Mouse (Mus musculus): ENCODE results near the gene Gm10638. TPM values are rescaled to one million over a fixed set of nuclear protein-coding genes. Genes with fewer than 3 reads are reported as not detected.

The Gm10638 gene
- total and polyA plus RNA-seq, 2 experiments from 2014 or later = 6.7 TPM; not detected in 1

DNA sequence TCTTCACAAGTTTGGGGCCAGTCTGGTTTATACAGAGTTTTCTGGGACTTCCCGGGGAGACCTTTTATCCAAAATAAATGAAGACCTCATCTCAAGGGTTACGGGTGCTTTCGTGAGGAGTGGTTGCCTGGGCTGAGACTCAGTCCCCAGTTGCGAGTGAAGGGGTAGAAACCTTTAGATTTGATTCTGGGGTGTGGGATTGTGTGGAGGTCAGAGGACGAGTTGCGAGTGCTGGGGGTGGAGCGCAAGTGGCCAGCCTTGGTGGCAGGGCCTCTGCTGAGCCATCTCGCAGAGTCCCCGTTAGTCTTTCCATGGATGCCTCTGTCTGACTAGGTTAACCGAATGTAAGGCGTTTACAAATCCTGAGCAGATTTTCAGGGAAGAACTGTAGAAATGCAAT lies 1.0 kb downstream of the Gm10638 start:
- no peaks in the 10 kb centered on the region for H3K36me3 ChIP-seq (ENCODE audit: insufficient read depth, low read length)
- 2% methylated on average over 11 of the region's 11 CpGs for WGBS
- H3K27me3 ChIP-seq (ENCODE audit: insufficient read depth, low read length) = no peaks in the 10 kb centered on the region
- ATAC-seq (0 out of 2 replicates have a peak, but pooled peaks have one; percentile 11), DNase-seq (ENCODE audit: low spot score) (no peak)
- no peaks in the 10 kb centered on the region for H3K9me3 ChIP-seq (ENCODE audit: low read length)
- H3K9ac ChIP-seq (replicated peaks; ENCODE audit: low read length) = peak overlapping the region; percentile 99
- H3K27ac ChIP-seq = peak overlapping the region; percentile 97
- H3K4me2 ChIP-seq (ENCODE audit: low read depth, low read length) = peak overlapping the region; percentile 80
- TF ChIP-seq CTCF (IDR thresholded peaks at IDR 0.05; ENCODE audit: low read depth) = no peak
- peak overlapping the region; percentile 93 for H3K4me3 ChIP-seq (ENCODE audit: low read length)
- H3K4me1 ChIP-seq (ENCODE audit: insufficient read depth, low read length) = 0 out of 2 replicates have a peak, but pooled peaks cover 12% of the 10 kb centered on the region

DNA sequence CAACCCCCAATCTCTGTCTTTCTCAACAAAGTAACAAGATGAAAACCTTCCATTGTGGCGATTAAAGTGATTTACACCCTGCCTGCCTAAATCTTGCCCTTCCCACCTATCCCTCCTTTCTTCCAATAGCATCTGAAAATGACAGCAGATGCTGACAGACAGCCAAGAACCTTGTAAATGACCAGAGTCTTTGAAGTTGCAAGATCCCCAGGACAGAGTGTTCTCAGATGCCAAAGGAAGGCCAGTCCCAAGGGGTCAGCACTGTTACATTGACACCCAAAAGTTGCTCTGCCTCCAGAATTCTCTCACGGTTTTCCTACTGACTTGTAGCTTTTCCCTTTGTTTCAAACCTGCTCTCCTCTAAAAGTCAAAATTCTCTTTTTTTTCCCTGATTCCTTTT lies 4.3 kb downstream of the Gm10638 start:
- Histone ChIP-seq H3K4me3 (ENCODE audit: low read length) (no peak overlapping the region), H3K27ac (no peak overlapping the region), H3K9me3 (ENCODE audit: low read length) (no peaks in the 10 kb centered on the region), H3K27me3 (ENCODE audit: insufficient read depth, low read length) (no peaks in the 10 kb centered on the region), H3K4me1 (ENCODE audit: insufficient read depth, low read length) (0 out of 2 replicates have a peak, but pooled peaks cover 2% of the 10 kb centered on the region), H3K9ac (replicated peaks; ENCODE audit: low read length) (no peak overlapping the region), H3K36me3 (ENCODE audit: insufficient read depth, low read length) (no peaks in the 10 kb centered on the region), H3K4me2 (ENCODE audit: low read depth, low read length) (no peak overlapping the region)
- WGBS = 58% methylated on average over 2 of the region's 2 CpGs
- TF ChIP-seq CTCF (IDR thresholded peaks at IDR 0.05; ENCODE audit: low read depth) = no peak
- no peak for DNase-seq (ENCODE audit: low spot score)
- ATAC-seq = no peak

DNA sequence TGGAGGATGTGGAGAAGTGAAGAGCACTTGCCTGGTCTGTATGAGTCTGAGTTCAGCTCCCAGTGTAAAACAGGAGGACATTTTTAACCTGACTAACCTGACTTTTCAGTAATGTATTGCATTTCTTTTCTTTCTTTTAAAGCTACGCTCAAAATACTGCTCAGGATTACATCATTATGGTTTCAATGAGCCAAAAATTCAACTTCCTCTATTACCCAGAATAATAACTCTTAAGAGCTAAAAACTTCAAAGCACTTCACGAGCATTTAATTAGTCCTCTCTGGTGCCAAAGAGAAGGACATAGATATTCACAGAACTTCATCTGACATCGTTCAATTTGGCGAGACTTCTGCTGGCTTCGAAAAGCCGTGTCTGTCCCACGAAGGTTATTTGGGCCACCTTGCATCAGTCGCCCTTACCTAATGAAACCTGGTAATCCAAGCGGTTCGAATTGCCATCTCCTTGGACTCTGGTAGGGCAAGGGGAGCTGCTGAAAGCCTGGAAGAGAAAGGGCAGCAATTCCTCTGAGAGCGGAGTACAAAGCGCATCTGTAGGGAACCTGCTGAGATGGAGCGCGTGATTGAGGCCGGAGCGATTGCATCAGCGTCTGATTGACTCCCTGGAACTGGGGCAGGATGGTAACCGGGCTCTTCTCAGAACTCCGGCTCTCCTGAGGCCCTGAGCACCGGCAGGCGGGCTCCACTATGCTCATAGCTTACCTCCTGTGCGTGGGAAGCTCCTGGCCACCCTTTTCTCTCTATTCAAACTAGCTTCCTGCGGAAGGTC lies 11.6 kb downstream of the Gm10638 start:
- Histone ChIP-seq H3K4me2 (ENCODE audit: low read depth, low read length) (peak overlapping the region; percentile 49), H3K4me1 (ENCODE audit: insufficient read depth, low read length) (peaks cover 6% of the 10 kb centered on the region; the same call in 1 of the 2 replicates), H3K4me3 (ENCODE audit: low read length) (peak overlapping the region; percentile 16), H3K9ac (replicated peaks; ENCODE audit: low read length) (peak overlapping the region; percentile 35; the same call in 1 of the 2 replicates), H3K36me3 (ENCODE audit: insufficient read depth, low read length) (no peaks in the 10 kb centered on the region), H3K27me3 (ENCODE audit: insufficient read depth, low read length) (no peaks in the 10 kb centered on the region), H3K27ac (no peak overlapping the region), H3K9me3 (ENCODE audit: low read length) (no peaks in the 10 kb centered on the region)
- 0 out of 2 replicates have a peak, but pooled peaks have one; percentile 21 for ATAC-seq
- TF ChIP-seq CTCF (IDR thresholded peaks at IDR 0.05; ENCODE audit: low read depth) = no peak
- DNase-seq (ENCODE audit: low spot score) = peak; percentile 49
- 11% methylated on average over 23 of the region's 23 CpGs for WGBS

DNA sequence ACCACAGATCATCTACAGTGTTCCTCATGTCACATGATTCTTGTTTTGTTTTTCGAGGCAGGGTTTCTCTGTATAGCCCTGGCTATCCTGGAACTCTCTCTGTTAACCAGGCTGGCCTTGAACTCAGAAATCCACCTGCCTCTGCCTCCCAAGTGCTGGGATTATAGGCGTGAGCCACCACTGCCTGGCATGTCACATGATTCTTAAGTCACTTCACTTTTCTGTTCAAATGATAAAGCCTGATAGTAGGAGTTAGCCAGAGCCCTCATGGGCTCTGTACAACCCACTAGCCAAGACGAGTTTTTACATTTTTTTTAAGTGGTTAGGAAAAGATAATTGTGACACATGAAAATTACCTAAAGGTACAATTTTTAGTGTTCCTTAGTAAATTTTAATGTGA lies 13.2 kb downstream of the Gm10638 start:
- ATAC-seq (no peak), DNase-seq (ENCODE audit: low spot score) (no peak)
- peaks cover 6% of the 10 kb centered on the region; the same call in 1 of the 2 replicates for H3K4me1 ChIP-seq (ENCODE audit: insufficient read depth, low read length)
- H3K4me2 ChIP-seq (ENCODE audit: low read depth, low read length) = no peak overlapping the region
- no peaks in the 10 kb centered on the region for H3K27me3 ChIP-seq (ENCODE audit: insufficient read depth, low read length)
- no peaks in the 10 kb centered on the region for H3K36me3 ChIP-seq (ENCODE audit: insufficient read depth, low read length)
- no peaks in the 10 kb centered on the region for H3K9me3 ChIP-seq (ENCODE audit: low read length)
- 76% methylated on average over 3 of the region's 3 CpGs for WGBS
- H3K4me3 ChIP-seq (ENCODE audit: low read length) = no peak overlapping the region
- no peak overlapping the region for H3K9ac ChIP-seq (replicated peaks; ENCODE audit: low read length)
- no peak overlapping the region for H3K27ac ChIP-seq
- TF ChIP-seq CTCF (IDR thresholded peaks at IDR 0.05; ENCODE audit: low read depth) = no peak

DNA sequence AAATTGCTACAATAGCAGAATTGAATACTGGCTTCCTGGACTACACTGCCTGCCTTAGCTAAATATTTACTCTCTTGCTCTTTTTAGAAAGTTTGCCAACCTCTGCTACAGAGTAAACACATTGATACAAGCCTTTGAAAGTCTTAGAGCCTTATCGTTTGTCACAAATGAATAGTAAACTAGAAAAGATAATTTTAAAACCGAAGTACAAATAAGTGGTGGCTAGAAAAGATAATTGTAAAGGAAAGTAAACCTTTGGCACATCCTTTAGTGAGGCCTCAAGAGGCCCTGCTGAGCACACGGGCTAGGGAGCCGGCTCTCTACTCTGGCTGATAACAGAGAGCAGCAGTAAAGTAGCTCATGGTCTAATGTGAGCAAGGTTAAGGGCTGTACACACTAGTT lies 13.6 kb downstream of the Gm10638 start:
- no peaks in the 10 kb centered on the region for H3K36me3 ChIP-seq (ENCODE audit: insufficient read depth, low read length)
- peaks cover 6% of the 10 kb centered on the region; the same call in 1 of the 2 replicates for H3K4me1 ChIP-seq (ENCODE audit: insufficient read depth, low read length)
- H3K27me3 ChIP-seq (ENCODE audit: insufficient read depth, low read length) = no peaks in the 10 kb centered on the region
- 61% methylated on average over 4 of the region's 4 CpGs for WGBS
- DNase-seq (ENCODE audit: low spot score) (no peak), ATAC-seq (no peak)
- H3K9me3 ChIP-seq (ENCODE audit: low read length) = no peaks in the 10 kb centered on the region
- H3K4me2 ChIP-seq (ENCODE audit: low read depth, low read length) = no peak overlapping the region
- no peak overlapping the region for H3K27ac ChIP-seq
- H3K4me3 ChIP-seq (ENCODE audit: low read length) = no peak overlapping the region
- TF ChIP-seq CTCF (IDR thresholded peaks at IDR 0.05; ENCODE audit: low read depth) = no peak
- H3K9ac ChIP-seq (replicated peaks; ENCODE audit: low read length) = no peak overlapping the region

DNA sequence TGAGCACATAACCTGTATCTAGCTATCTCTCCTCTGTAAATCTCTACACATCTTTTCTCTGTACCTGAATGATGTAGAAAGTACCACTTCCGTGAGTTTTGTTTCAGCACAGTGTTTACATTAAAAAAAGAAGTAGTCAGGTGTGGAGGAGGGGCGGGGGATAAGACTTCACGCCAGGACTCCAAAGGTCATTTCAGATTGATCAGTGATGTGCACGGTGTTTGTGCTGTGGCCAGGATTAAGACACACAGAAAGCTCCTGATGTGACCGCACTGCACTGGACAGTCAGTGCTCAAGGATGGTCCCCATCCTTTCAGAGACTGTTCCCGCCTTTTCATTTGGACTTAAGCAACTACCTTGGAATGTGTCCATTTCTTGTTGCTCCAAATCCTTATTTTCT lies 15.2 kb downstream of the Gm10638 start:
- H3K4me3 ChIP-seq (ENCODE audit: low read length) = no peak overlapping the region
- H3K9ac ChIP-seq (replicated peaks; ENCODE audit: low read length) = no peak overlapping the region
- DNase-seq (ENCODE audit: low spot score) (no peak), ATAC-seq (no peak)
- H3K4me2 ChIP-seq (ENCODE audit: low read depth, low read length) = no peak overlapping the region
- no peak for TF ChIP-seq CTCF (IDR thresholded peaks at IDR 0.05; ENCODE audit: low read depth)
- no peaks in the 10 kb centered on the region for H3K36me3 ChIP-seq (ENCODE audit: insufficient read depth, low read length)
- H3K27me3 ChIP-seq (ENCODE audit: insufficient read depth, low read length) = no peaks in the 10 kb centered on the region
- H3K4me1 ChIP-seq (ENCODE audit: insufficient read depth, low read length) = peaks cover 6% of the 10 kb centered on the region; the same call in 1 of the 2 replicates
- no peak overlapping the region for H3K27ac ChIP-seq
- WGBS = 75% methylated on average over 6 of the region's 6 CpGs
- no peaks in the 10 kb centered on the region for H3K9me3 ChIP-seq (ENCODE audit: low read length)

DNA sequence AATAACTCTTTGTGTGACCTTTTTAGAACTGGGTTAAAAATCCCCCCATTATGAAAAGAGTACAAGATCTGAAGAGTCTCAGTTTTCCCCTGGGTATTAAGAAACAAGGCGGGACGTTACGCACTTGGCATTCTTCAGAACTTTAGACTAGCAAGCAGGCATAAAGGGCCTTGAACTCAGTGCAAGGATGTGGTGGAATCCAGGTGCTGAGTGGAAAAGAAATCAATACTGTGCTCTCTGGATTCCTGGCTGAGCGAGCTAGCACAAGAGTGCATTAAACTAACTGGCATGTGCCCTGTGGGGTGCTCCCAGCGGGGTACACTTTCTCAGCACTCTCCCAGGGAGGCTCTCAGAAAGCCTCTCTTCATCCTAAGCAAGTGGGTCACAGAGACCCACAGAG lies 17.3 kb downstream of the Gm10638 start:
- no peaks in the 10 kb centered on the region for H3K9me3 ChIP-seq (ENCODE audit: low read length)
- no peak overlapping the region for H3K27ac ChIP-seq
- H3K4me3 ChIP-seq (ENCODE audit: low read length) = no peak overlapping the region
- no peaks in the 10 kb centered on the region for H3K4me1 ChIP-seq (ENCODE audit: insufficient read depth, low read length)
- H3K27me3 ChIP-seq (ENCODE audit: insufficient read depth, low read length) = no peaks in the 10 kb centered on the region
- no peak overlapping the region for H3K4me2 ChIP-seq (ENCODE audit: low read depth, low read length)
- WGBS = 68% methylated on average over 5 of the region's 5 CpGs
- ATAC-seq (no peak), DNase-seq (ENCODE audit: low spot score) (no peak)
- H3K36me3 ChIP-seq (ENCODE audit: insufficient read depth, low read length) = no peaks in the 10 kb centered on the region
- H3K9ac ChIP-seq (replicated peaks; ENCODE audit: low read length) = no peak overlapping the region
- no peak for TF ChIP-seq CTCF (IDR thresholded peaks at IDR 0.05; ENCODE audit: low read depth)

Measured in hindbrain, postnatal 0 days (tissue).